Mouse (Mus musculus) hindbrain, embryonic 14.5 days (tissue): ENCODE measurements around the gene Kcnc2. TPM values are rescaled to one million over a fixed set of nuclear protein-coding genes. Genes with fewer than 3 reads are reported as not detected.
"Not testable (repeated sequence)": the region's sequence is repeated elsewhere in the genome, so short reads cannot be mapped to it uniquely, and the experiment has no call there.

ENCODE experiments used
- ATAC-seq: fragments of 200-750 bp; cut with Nextera tagmentation; 2 replicates; pipeline ENCODE4 v1.8.0; 2017; ENCODE audit warnings: moderate number of reproducible peaks, mild to moderate bottlenecking, moderate TSS enrichment, moderate library complexity; ENCODE audit not compliant: low FRiP score
- DNase-seq: peaks from one replicate; pipeline ENCODE4 v3.0.0-alpha.2; 2015; ENCODE audit warnings: low spot score
- H3K27ac ChIP-seq: fragments of 300-500 bp; sonication (generic); 2 replicates; pipeline ENCODE4 v1.5.1; 2014; ENCODE audit warnings: mild to moderate bottlenecking, moderate library complexity
- H3K27me3 ChIP-seq: fragments of 300-500 bp; sonication (generic); 2 replicates; pipeline ENCODE4 v1.6.1; 2014; ENCODE audit warnings: mild to moderate bottlenecking, low read length, mixed read lengths; ENCODE audit not compliant: control insufficient read depth, insufficient read depth
- H3K36me3 ChIP-seq: fragments of 300-500 bp; sonication (generic); replicated peaks from 2 replicates; pipeline ENCODE4 v1.6.1; 2014; ENCODE audit not compliant: control insufficient read depth, insufficient read depth
- H3K4me1 ChIP-seq: fragments of 300-500 bp; sonication (generic); replicated peaks from 2 replicates; pipeline ENCODE4 v1.6.1; 2014; ENCODE audit warnings: antibody characterized with exemption, low read length, mixed read lengths; ENCODE audit not compliant: control insufficient read depth, insufficient read depth
- H3K4me2 ChIP-seq: fragments of 300-500 bp; sonication (generic); replicated peaks from 2 replicates; pipeline ENCODE4 v1.6.1; 2014; ENCODE audit warnings: mild to moderate bottlenecking, moderate library complexity
- H3K4me3 ChIP-seq: fragments of 300-500 bp; sonication (generic); replicated peaks from 2 replicates; pipeline ENCODE4 v1.5.1; 2014; ENCODE audit warnings: mild to moderate bottlenecking, low read length
- H3K9ac ChIP-seq: fragments of 300-500 bp; sonication (generic); 2 replicates; pipeline ENCODE4 v1.6.1; 2014
- H3K9me3 ChIP-seq: fragments of 300-500 bp; sonication (generic); 2 replicates; pipeline ENCODE4 v1.6.1; 2016; ENCODE audit warnings: low read length; ENCODE audit not compliant: control insufficient read depth
- WGBS: fragments of 180-500 bp; shearing (Covaris S2); extraction: QIAGEN DNeasy Blood & Tissue Kit; methylation state at CpG from one replicate; pipeline ENCODE4 v1.1.7; 2014; 5-methylcytosine and 5-hydroxymethylcytosine counted together
- polyA plus RNA-seq: library from polyadenylated mRNA; unstranded; fragments of >200 nt; fragmentation: Nextera tagmentation; extraction: Ambion mirVana; gene quantifications from 2 replicates; pipeline ENCODE4 v1.2.1, GENCODE M21; 2014

Kcnc2 gene
- polyA plus RNA-seq = 7.7 and 10.4 TPM in 2 replicates

DNA sequence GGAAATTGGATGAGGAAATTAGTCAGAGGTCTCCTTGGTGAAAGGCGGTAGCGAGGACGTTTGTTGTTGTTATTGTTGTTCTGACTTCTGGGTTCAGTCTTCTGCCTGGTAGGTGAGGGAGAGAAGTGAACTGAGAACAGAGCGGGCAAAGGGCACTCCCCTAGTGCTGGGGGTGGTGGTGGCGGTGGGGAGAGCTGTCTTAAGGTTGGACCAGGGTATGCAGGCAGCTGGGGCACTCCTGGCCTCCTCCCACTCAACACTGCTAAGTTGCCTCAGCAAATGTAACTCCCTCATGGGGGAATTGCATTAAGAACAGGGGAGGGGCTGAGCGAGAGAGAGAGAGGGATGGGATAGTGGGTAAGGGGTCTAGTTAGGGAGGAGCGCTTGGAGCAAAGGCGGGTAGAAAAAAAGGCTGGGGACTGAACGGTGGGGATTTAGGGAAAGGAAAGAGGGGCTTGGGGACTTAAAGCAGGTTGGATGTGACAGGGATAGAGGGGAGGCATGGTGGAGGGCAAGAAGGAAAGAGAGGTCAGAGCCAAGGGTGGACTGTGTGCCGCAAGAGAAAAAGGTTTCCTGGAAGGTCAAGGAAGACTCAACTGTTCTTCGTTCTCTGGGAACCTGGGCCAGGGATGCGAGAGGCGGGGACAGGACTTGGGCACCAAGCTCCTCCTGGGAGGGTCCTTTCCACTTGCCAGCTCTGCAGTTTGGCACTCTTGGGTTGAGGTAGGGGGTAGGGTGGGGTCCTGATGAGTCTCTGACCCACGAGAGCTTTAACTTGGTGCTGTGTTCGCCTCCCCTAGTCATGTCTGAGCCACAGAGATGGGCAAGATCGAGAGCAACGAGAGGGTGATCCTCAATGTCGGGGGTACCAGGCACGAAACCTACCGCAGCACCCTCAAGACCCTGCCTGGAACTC lies at the start of gene Kcnc2:
Kcnc2 (plus strand) TSS at position 235 of the 916 bp plus-strand sequence.
- Histone ChIP-seq H3K9me3 (no peaks in the 10 kb centered on the region), H3K9ac (peak within 1 kb of the TSS; percentile 69), H3K4me1 (peaks cover 15% of the 10 kb centered on the region), H3K4me3 (peak within 1 kb of the TSS; percentile 66), H3K4me2 (peak within 1 kb of the TSS; percentile 97), H3K27ac (0 out of 2 replicates have a peak within 1 kb of the TSS, but pooled peaks have one; percentile 21), H3K27me3 (peaks cover 21% of the 10 kb centered on the region), H3K36me3 (no peaks in the 10 kb centered on the region)
- 0% methylated on average over 20 of the region's 20 CpGs for WGBS
- DNase-seq = peak; percentile 36
- peak; percentile 58 for ATAC-seq

- H3K4me1 ChIP-seq = no peaks in the 10 kb centered on the region
- H3K9ac ChIP-seq = no peak overlapping the region
- no peak overlapping the region for H3K4me2 ChIP-seq
- no peaks in the 10 kb centered on the region for H3K9me3 ChIP-seq
- H3K27me3 ChIP-seq = no peaks in the 10 kb centered on the region
- no peak overlapping the region for H3K4me3 ChIP-seq
- no peaks in the 10 kb centered on the region for H3K36me3 ChIP-seq
- no peak overlapping the region for H3K27ac ChIP-seq
- no peak for ATAC-seq
- WGBS = 68% methylated on average over 1 of the region's 1 CpGs
- no peak for DNase-seq
Observed at GRCm38 (mm10) chr10:112227073-112227472, 43.8 kb upstream of the Kcnc2 start.

GRCm38 (mm10) chr10:112229091-112229843 lies 41.7 kb upstream of the Kcnc2 start:
- not testable (repeated sequence) for H3K27ac ChIP-seq, H3K4me1 ChIP-seq

DNA sequence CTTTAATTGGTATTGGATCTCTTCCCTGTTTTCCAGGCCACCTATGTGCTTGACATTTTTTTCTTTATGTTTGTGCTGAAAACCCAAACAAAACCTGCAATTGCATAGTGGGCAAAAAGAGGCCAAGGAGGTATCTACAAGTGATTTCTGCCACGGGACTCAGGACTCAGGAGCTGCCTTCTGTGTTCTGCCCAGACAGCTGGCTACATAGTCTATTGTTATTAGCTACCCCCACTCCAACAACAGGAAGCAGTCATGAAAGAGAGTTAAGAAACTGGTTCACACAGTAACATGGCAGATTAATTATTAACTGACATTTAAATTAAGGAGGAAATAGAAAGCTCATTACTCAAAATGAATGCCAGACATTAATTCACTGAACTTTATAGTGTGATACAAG lies 38.2 kb upstream of the Kcnc2 start:
- WGBS = 9% methylated on average over 1 of the region's 1 CpGs
- ATAC-seq, H3K27me3 ChIP-seq, H3K4me2 ChIP-seq, H3K9ac ChIP-seq, H3K4me3 ChIP-seq, DNase-seq, H3K4me1 ChIP-seq, H3K27ac ChIP-seq, H3K36me3 ChIP-seq, H3K9me3 ChIP-seq: not testable (repeated sequence)

More at GRCm38 (mm10) chr10:112229091-112229843, 41.7 kb upstream of the Kcnc2 start:
- H3K27me3 ChIP-seq, H3K9ac ChIP-seq, H3K4me2 ChIP-seq, DNase-seq, H3K36me3 ChIP-seq, ATAC-seq, H3K4me3 ChIP-seq, H3K9me3 ChIP-seq: not testable (repeated sequence)
- 37% methylated on average over 6 of the region's 6 CpGs for WGBS

GRCm38 (mm10) chr10:112235396-112235940 lies 35.5 kb upstream of the Kcnc2 start:
- H3K9ac ChIP-seq, DNase-seq, H3K4me3 ChIP-seq, H3K4me2 ChIP-seq, H3K4me1 ChIP-seq, H3K27ac ChIP-seq, H3K9me3 ChIP-seq, ATAC-seq, H3K36me3 ChIP-seq, H3K27me3 ChIP-seq: not testable (repeated sequence)
- 85% methylated on average over 5 of the region's 5 CpGs for WGBS

DNA sequence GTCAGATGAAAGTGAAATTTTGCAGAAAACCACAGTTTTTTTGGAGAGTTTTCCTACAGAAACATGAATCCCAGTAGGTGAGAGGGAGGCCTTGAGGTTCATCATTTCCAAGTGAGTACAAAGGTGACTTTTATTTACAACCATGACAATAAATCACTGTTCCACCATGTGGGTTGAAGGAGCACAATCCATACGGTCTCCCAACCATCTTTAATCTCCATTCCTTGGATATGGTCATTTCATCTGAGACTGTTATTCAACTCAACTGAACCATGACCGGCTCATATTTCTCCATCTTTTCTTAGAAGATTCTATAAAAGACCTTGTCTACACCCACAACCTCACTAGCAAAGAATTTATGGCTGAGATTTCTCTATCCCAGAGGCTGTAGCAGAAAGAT lies 22.6 kb upstream of the Kcnc2 start:
- DNase-seq = no peak

GRCm38 (mm10) chr10:112263467-112263866 lies 7.5 kb upstream of the Kcnc2 start:
- H3K9me3 ChIP-seq = no peaks in the 10 kb centered on the region
- no peak overlapping the region for H3K4me2 ChIP-seq
- no peak overlapping the region for H3K9ac ChIP-seq
- no peak overlapping the region for H3K27ac ChIP-seq
- no peaks in the 10 kb centered on the region for H3K4me1 ChIP-seq
- WGBS = 84% methylated on average over 3 of the region's 3 CpGs
- no peak overlapping the region for H3K4me3 ChIP-seq
- DNase-seq = no peak
- H3K36me3 ChIP-seq = no peaks in the 10 kb centered on the region
- H3K27me3 ChIP-seq = no peaks in the 10 kb centered on the region
- no peak for ATAC-seq

More for the DNA sequence above, 22.6 kb upstream of the Kcnc2 start:
- ATAC-seq = no peak
- Histone ChIP-seq H3K9me3 (no peaks in the 10 kb centered on the region), H3K36me3 (no peaks in the 10 kb centered on the region), H3K4me2 (no peak overlapping the region), H3K27me3 (no peaks in the 10 kb centered on the region), H3K4me3 (no peak overlapping the region), H3K4me1 (no peaks in the 10 kb centered on the region), H3K9ac (no peak overlapping the region), H3K27ac (no peak overlapping the region)
- 71% methylated on average over 2 of the region's 2 CpGs for WGBS

GRCm38 (mm10) chr10:112269481-112269880 lies 1.4 kb upstream of the Kcnc2 start:
- 66% methylated on average over 3 of the region's 3 CpGs for WGBS
- no peak for DNase-seq
- ATAC-seq = no peak
- H3K9ac ChIP-seq = peak overlapping the region; percentile 69; the same call in 1 of the 2 replicates
- H3K27me3 ChIP-seq = peaks cover 21% of the 10 kb centered on the region
- peaks cover 15% of the 10 kb centered on the region for H3K4me1 ChIP-seq
- no peak overlapping the region for H3K27ac ChIP-seq
- H3K36me3 ChIP-seq = no peaks in the 10 kb centered on the region
- H3K4me2 ChIP-seq = peak overlapping the region; percentile 97
- peak overlapping the region; percentile 66 for H3K4me3 ChIP-seq
- H3K9me3 ChIP-seq = no peaks in the 10 kb centered on the region
